Mouse (Mus musculus): ENCODE results near the gene Ppa2. TPM values are rescaled to one million over a fixed set of nuclear protein-coding genes. Genes with fewer than 3 reads are reported as not detected.

The Ppa2 gene
- total RNA-seq, 2 experiments from 2014 or later: 48.5 to 50.2 TPM

- DNase-seq: no peak
Measured at GRCm38 (mm10) chr3:133331184-133331866, 21.4 kb downstream of the Ppa2 start.

- no peak for DNase-seq
Measured at GRCm38 (mm10) chr3:133332280-133332679, 22.4 kb downstream of the Ppa2 start.

GRCm38 (mm10) chr3:133333267-133334170 is 23.6 kb downstream of the Ppa2 start:
- DNase-seq: no peak

DNA sequence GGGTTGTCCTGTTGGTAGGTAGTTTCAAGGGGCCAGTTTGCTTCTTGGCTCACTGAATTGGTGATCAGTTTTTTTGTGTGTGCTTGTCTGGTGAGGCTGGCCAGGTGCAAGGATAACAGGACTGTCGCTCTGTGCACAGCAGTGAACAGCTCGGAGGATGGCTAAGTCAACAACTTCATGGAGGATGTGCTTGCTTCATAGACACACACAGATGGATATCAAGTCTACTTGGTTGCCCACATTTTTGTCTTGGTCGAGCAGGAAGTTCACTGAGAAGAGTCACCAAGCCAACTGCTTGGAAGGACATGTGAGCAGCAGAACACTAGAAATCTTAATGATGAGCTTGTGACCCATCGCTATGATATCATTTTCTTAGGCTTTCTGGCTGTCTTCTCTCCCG is 24.8 kb downstream of the Ppa2 start:
- DNase-seq: no peak

DNA sequence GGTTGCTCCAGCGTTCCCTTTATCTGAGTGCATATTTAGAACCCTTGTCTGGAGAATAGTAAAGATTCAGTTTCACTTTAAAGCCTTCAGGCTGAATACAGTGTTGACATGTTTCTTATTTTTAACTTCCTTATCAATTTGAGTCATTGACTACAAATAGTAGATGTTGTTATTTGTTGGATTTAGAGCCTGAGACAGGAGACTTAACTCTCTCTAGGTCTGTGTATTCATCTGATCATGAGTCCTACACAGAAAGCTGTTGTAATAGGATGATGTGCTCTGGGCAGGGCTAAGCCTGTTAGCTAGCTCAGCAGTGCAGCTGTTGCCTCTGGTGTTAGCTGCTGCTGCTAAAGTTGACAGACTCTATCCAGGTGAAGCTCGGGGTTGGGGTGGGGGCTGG is 25.3 kb downstream of the Ppa2 start:
- no peak for DNase-seq

DNA sequence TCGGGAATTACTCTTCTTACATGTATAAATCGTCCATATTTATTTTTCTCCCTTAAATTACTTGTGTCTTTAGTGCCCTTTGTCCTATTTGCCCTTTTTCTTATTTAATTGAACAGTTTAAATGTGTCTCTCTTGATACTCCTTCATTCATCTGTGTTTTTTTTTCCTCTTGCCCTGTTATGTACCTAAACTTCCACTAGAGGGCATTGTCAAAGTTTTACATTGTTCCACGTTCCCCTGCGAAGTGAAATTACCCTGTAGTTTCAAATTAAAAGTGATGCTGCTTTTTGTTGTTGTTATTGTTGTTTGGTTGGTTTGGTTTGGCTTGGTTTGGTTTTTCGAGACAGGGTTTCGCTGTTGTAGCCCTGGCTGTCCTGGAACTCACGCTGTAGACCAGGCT is 26.5 kb downstream of the Ppa2 start:
- no peak for DNase-seq

GRCm38 (mm10) chr3:133338851-133339356 is 29.0 kb downstream of the Ppa2 start:
- no peak for DNase-seq

DNA sequence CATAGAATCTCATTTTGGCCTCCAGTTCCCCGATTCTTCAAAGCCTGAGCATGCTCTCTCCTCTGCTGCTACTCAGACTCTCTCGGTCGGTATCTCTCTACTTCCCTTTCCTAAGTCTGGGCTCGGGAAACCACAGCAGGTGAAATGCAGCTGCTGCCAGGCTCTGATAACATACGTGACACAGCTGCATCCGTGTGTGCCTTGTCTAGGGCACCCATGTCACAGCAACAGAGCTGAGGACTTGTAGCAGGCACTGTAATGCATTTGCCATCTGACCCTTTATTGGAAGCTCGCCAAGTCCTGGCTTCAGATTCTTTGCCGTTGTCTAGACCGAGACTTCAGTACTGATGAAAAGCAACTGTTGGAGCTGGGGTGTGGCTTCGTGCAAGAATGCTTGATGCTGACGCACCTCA is 29.5 kb downstream of the Ppa2 start:
- DNase-seq: no peak

- DNase-seq: no peak
Measured at GRCm38 (mm10) chr3:133341106-133341505, 31.2 kb downstream of the Ppa2 start.

DNA sequence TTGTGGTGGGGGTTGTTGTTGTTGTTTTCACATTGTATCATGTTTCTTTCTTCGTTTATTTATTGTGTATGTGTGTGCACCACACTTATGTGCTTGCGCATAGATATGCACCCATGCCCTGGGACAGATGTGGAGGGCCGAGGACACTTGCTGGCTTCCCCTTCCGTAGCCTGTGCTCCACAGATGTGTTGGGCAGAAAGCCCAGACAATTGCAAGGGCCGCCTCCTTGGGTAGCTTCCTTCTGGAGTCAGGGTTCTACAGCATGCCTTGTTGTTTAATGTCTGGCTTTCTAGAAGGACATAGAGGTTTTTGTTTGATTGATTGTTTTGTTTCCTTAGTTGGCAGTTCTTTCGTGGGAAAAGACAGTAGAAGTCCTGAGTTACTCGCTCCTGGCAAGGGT is 37.6 kb downstream of the Ppa2 start:
- no peak for DNase-seq

- no peak for DNase-seq
Measured at GRCm38 (mm10) chr3:133348847-133349246, 38.9 kb downstream of the Ppa2 start.

DNA sequence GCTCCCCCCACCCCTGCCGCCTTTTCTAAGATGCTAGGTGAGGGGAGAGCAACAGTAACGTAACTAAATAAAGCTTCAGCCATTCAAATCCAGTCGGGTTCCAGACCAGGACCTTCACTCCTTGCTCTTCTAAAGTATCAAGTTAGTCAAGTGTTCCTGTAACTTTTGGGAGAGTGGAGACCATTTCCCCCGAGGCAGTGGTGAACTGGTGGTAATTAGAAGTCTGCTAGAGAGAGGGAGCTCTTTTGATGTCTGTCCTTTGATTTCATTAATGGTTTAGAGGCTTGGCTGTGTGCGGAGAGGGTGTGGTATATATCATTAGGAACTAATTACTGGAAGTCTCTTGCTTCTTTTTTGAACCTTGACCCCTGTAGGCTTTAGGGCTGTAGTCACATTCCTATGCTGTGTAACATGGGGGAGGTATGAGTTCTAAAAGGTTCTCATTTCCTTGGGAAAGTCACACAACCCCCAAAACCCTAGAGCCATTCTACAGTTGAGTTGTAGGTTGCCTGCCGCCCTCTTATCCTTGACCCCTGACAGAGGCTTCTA is 47.6 kb downstream of the Ppa2 start:
- DNase-seq: no peak

GRCm38 (mm10) chr3:133357977-133358376 is 48.1 kb downstream of the Ppa2 start:
- no peak for DNase-seq

DNA sequence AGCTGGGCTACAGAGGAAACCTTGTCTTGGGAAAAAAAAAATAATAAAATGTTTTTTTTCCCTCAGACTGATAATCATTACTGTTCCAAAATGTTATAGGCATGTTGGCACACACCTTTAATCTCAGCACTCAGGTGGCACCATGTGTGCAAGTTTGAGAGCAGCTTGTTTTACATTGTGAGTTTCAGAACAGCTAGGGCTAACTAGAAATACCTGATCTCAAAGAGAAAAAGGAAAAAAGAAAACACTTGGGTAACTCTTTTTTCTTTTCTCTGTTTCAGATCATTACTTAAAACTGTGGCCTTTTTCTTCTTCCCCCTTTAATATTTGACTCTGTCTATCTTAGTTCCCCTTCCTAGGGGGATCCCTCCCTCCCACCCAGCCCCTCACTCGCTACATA is 51.5 kb downstream of the Ppa2 start:
- DNase-seq: no peak

GRCm38 (mm10) chr3:133364138-133364537 is 54.2 kb downstream of the Ppa2 start:
- no peak for DNase-seq

GRCm38 (mm10) chr3:133366096-133366495 is 56.2 kb downstream of the Ppa2 start:
- DNase-seq: no peak

GRCm38 (mm10) chr3:133378174-133378573 is 68.3 kb downstream of the Ppa2 start:
- DNase-seq: no peak

GRCm38 (mm10) chr3:133379997-133380396 is 70.1 kb downstream of the Ppa2 start:
- no peak for DNase-seq

DNA sequence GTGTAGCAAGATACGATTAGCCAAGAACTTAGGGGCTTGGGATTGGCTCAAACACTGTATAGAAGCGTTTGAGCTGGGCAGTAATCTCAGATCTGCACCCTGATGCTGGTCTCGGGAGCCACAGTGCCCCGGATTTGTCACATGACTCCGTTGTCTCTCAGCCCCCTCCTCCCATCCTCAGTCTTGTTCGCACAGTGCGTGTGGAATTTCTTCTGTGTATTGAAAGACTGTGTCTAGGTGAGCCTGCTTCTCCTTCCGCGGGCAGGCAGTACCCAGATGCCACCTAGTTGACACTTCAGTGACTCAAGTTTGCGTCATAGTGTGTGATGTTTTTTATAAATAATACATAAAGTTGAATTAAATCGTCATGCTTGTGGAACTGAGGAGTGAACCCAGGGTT is 71.6 kb downstream of the Ppa2 start:
- DNase-seq: no peak

DNA sequence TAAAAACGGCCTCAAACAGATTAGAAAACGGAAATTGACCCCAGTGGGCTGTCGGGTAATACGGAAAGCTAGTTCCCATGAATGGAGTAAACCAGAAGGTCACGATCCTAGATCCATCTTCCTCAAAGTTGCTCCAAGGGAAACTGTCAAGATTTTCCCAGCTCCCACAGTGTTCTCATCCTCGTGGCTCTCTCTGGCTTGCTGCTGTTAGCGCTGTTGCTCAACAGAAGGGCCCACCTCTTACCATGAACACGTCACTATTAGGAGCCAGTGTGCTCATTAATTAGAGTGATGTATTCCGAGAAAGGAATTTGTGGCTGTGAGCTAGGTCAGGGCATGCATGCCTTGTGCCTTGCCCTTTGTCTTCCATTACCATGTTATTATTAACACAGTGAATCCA is 72.2 kb downstream of the Ppa2 start:
- no peak for DNase-seq

- peak; percentile 18 for DNase-seq
Measured at GRCm38 (mm10) chr3:133384164-133384708, 74.3 kb downstream of the Ppa2 start.

- no peak for DNase-seq
Measured at GRCm38 (mm10) chr3:133387283-133387682, 77.4 kb downstream of the Ppa2 start.
